Mouse (Mus musculus) embryonic fibroblast, embryonic 13.5 days (primary cell): ENCODE measurements around the gene Cnksr1.

ENCODE experiments used
- CTCF ChIP-seq: IDR thresholded peaks from 2 replicates; pipeline ENCODE4 v1.5.1; 2011; ENCODE audit warnings: mild to moderate bottlenecking, control low read depth, low read length, moderate library complexity, borderline replicate concordance; ENCODE audit not compliant: insufficient read depth
- POLR2A ChIP-seq: IDR thresholded peaks from 2 replicates; pipeline ENCODE4 v1.6.1; 2011; ENCODE audit warnings: low read depth, mild to moderate bottlenecking, control low read depth, low read length, moderate library complexity

- TF ChIP-seq CTCF: no peak
- no peak for TF ChIP-seq POLR2A
Measured at GRCm38 (mm10) chr4:134238686-134239085, 487 bp upstream of the Cnksr1 start.
